Mouse (Mus musculus) hindbrain, embryonic 14.5 days (tissue): ENCODE measurements around the gene H2-Eb1. TPM values are rescaled to one million over a fixed set of nuclear protein-coding genes. Genes with fewer than 3 reads are reported as not detected.

ENCODE experiments used
- ATAC-seq: fragments of 200-750 bp; cut with Nextera tagmentation; 2 replicates; pipeline ENCODE4 v1.8.0; 2017; ENCODE audit warnings: moderate number of reproducible peaks, mild to moderate bottlenecking, moderate TSS enrichment, moderate library complexity; ENCODE audit not compliant: low FRiP score
- DNase-seq: peaks from one replicate; pipeline ENCODE4 v3.0.0-alpha.2; 2015; ENCODE audit warnings: low spot score
- H3K27ac ChIP-seq: fragments of 300-500 bp; sonication (generic); 2 replicates; pipeline ENCODE4 v1.5.1; 2014; ENCODE audit warnings: mild to moderate bottlenecking, moderate library complexity
- H3K27me3 ChIP-seq: fragments of 300-500 bp; sonication (generic); 2 replicates; pipeline ENCODE4 v1.6.1; 2014; ENCODE audit warnings: mild to moderate bottlenecking, low read length, mixed read lengths; ENCODE audit not compliant: control insufficient read depth, insufficient read depth
- H3K36me3 ChIP-seq: fragments of 300-500 bp; sonication (generic); replicated peaks from 2 replicates; pipeline ENCODE4 v1.6.1; 2014; ENCODE audit not compliant: control insufficient read depth, insufficient read depth
- H3K4me1 ChIP-seq: fragments of 300-500 bp; sonication (generic); replicated peaks from 2 replicates; pipeline ENCODE4 v1.6.1; 2014; ENCODE audit warnings: antibody characterized with exemption, low read length, mixed read lengths; ENCODE audit not compliant: control insufficient read depth, insufficient read depth
- H3K4me2 ChIP-seq: fragments of 300-500 bp; sonication (generic); replicated peaks from 2 replicates; pipeline ENCODE4 v1.6.1; 2014; ENCODE audit warnings: mild to moderate bottlenecking, moderate library complexity
- H3K4me3 ChIP-seq: fragments of 300-500 bp; sonication (generic); replicated peaks from 2 replicates; pipeline ENCODE4 v1.5.1; 2014; ENCODE audit warnings: mild to moderate bottlenecking, low read length
- H3K9ac ChIP-seq: fragments of 300-500 bp; sonication (generic); 2 replicates; pipeline ENCODE4 v1.6.1; 2014
- H3K9me3 ChIP-seq: fragments of 300-500 bp; sonication (generic); 2 replicates; pipeline ENCODE4 v1.6.1; 2016; ENCODE audit warnings: low read length; ENCODE audit not compliant: control insufficient read depth
- WGBS: fragments of 180-500 bp; shearing (Covaris S2); extraction: QIAGEN DNeasy Blood & Tissue Kit; methylation state at CpG from one replicate; pipeline ENCODE4 v1.1.7; 2014; 5-methylcytosine and 5-hydroxymethylcytosine counted together
- polyA plus RNA-seq: library from polyadenylated mRNA; unstranded; fragments of >200 nt; fragmentation: Nextera tagmentation; extraction: Ambion mirVana; gene quantifications from 2 replicates; pipeline ENCODE4 v1.2.1, GENCODE M21; 2014

H2-Eb1 gene
- polyA plus RNA-seq, 1 experiment from 2014 or later: 3.9 TPM

GRCm38 (mm10) chr17:34268262-34268661, 37.4 kb upstream of the H2-Eb1 start:
- Histone ChIP-seq H3K4me3 (no peak overlapping the region), H3K4me1 (peaks cover 19% of the 10 kb centered on the region), H3K36me3 (no peaks in the 10 kb centered on the region), H3K27me3 (peaks cover 22% of the 10 kb centered on the region), H3K9me3 (no peaks in the 10 kb centered on the region), H3K9ac (no peak overlapping the region), H3K27ac (no peak overlapping the region), H3K4me2 (no peak overlapping the region)
- 93% methylated on average over 2 of the region's 2 CpGs for WGBS
- DNase-seq: no peak
- ATAC-seq: no peak

DNA sequence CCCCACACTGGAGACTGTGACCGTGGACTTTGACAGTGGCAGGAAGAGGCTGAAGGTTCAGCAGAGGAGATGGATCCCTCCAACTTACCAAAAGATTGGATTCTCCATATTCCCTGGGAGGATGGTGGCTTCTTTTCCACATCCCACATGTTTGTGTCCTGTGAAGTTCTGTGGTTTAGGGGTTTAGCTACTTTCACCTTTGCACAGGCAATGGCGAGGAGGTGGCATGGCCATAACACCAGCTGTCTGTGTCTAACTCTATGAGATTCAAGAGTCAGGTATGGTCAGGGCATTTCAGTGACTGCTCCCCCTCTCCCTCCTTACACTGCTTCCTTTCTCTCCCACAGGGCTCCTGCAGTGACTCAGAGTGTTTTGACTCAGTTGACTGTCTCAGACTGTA, 36.9 kb upstream of the H2-Eb1 start:
- Histone ChIP-seq H3K4me2 (no peak overlapping the region), H3K27me3 (peaks cover 17% of the 10 kb centered on the region), H3K9ac (no peak overlapping the region), H3K4me3 (no peak overlapping the region), H3K27ac (no peak overlapping the region), H3K4me1 (peaks cover 14% of the 10 kb centered on the region), H3K36me3 (no peaks in the 10 kb centered on the region), H3K9me3 (no peaks in the 10 kb centered on the region)
- DNase-seq (no peak), ATAC-seq (no peak)
- 96% methylated on average over 2 of the region's 2 CpGs for WGBS

- H3K9ac ChIP-seq: no peak overlapping the region
- no peak overlapping the region for H3K4me3 ChIP-seq
- no peaks in the 10 kb centered on the region for H3K36me3 ChIP-seq
- DNase-seq (no peak), ATAC-seq (no peak)
- H3K4me2 ChIP-seq: no peak overlapping the region
- no peak overlapping the region for H3K27ac ChIP-seq
- peaks cover 7% of the 10 kb centered on the region for H3K27me3 ChIP-seq
- no peaks in the 10 kb centered on the region for H3K9me3 ChIP-seq
- peaks cover 4% of the 10 kb centered on the region for H3K4me1 ChIP-seq
- WGBS: 77% methylated on average over 4 of the region's 4 CpGs
Measured at GRCm38 (mm10) chr17:34269817-34270216, 35.9 kb upstream of the H2-Eb1 start.

DNA sequence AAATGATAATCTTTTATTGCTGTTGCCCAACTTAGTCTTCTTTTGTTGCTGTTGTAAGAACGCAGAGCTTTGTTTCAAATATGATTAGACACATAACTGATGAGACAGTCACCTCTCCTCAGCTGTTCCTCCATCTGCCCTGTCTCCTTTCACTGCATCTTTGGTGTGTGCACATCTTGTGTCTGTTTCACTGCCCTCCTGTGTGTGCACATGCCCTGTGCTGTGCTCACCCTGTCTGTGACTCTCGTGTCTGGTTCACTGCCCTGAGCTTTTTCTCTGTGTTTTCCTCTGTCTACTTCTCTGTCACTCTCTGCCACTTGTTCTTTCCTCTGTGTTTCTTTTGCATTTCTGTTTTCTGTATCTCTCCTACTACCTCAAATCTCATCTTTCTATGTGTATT, 35.4 kb upstream of the H2-Eb1 start:
- H3K27me3 ChIP-seq: peaks cover 3% of the 10 kb centered on the region
- H3K4me1 ChIP-seq: no peaks in the 10 kb centered on the region
- no peaks in the 10 kb centered on the region for H3K9me3 ChIP-seq
- H3K36me3 ChIP-seq: no peaks in the 10 kb centered on the region
- H3K27ac ChIP-seq: no peak overlapping the region
- DNase-seq: no peak
- H3K9ac ChIP-seq: no peak overlapping the region
- no peak overlapping the region for H3K4me3 ChIP-seq
- no peak overlapping the region for H3K4me2 ChIP-seq
- 88% methylated on average over 2 of the region's 2 CpGs for WGBS
- no peak for ATAC-seq

DNA sequence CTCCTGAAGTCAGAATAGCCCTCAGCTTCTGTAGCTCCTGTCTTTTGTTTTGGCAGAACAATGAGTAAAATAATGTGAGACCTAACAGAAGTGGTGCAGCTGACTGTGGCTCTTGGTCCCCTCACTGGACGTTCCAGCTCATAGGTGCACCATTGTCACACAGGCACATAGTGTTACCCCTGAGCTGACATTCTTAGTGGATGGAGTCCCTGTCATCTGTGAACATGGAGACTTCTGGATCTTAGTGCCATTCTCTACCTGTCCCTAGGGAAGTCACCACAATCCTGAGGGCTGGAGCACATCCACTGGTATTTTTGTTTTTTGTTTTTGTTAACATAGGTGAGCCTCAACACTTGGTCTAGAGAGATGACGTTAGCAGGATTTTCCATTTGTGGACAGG, 34.7 kb upstream of the H2-Eb1 start:
- no peak for DNase-seq

DNA sequence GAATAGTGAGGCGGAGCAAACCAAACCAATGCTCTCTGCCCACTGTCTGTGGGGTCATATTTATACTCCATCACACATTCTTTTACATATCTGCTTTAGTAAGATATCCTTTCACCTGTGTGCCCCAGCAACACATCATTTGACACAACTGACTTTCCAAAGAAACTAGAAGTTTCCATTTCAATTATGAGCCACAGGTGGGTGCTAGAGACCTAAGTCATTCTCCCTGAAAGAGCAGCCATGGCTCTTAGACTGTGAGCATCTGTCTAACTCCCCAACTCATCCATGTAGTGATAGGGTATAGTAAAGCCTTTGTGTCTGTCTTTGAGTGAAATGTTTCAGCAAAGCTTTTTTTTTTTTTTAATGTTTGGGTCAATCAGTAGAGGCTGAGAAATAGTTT, 33.6 kb upstream of the H2-Eb1 start:
- Histone ChIP-seq H3K4me1 (no peaks in the 10 kb centered on the region), H3K36me3 (no peaks in the 10 kb centered on the region), H3K9me3 (0 out of 2 replicates have a peak, but pooled peaks cover 7% of the 10 kb centered on the region), H3K9ac (no peak overlapping the region), H3K27me3 (no peaks in the 10 kb centered on the region), H3K4me2 (no peak overlapping the region), H3K4me3 (no peak overlapping the region), H3K27ac (no peak overlapping the region)
- ATAC-seq (no peak), DNase-seq (no peak)
- 89% methylated on average over 1 of the region's 1 CpGs for WGBS

More for the DNA sequence above, 34.7 kb upstream of the H2-Eb1 start:
- H3K4me1 ChIP-seq: no peaks in the 10 kb centered on the region
- WGBS: 82% methylated on average over 2 of the region's 2 CpGs
- H3K27me3 ChIP-seq: no peaks in the 10 kb centered on the region
- H3K27ac ChIP-seq: no peak overlapping the region
- H3K4me3 ChIP-seq: no peak overlapping the region
- H3K9me3 ChIP-seq: 0 out of 2 replicates have a peak, but pooled peaks cover 3% of the 10 kb centered on the region
- no peaks in the 10 kb centered on the region for H3K36me3 ChIP-seq
- ATAC-seq: no peak
- H3K9ac ChIP-seq: no peak overlapping the region
- H3K4me2 ChIP-seq: no peak overlapping the region

DNA sequence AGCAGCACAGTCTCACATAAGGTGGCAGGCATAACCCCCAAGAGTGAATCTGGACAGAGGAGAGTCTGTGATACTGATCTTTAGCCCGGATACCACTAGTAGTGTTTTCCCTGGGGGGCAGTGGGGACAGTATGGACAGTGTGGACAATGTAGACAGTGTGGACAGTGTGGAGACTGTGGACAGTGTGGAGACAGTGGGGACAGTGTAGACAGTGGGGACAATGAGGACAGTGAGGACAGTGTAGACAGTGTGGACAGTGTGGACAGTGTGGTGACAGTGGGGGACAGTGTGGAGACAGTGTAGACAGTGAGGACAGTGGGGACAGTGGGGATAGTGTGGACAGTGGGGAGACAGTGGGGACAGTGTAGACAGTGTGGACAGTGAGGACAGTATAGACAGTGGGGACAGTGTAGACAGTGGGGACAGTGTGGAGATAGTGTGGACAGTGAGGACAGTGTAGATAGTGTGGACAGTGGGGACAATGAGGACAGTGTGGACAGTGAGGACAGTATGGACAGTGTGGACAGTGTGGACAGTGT, 25.1 kb upstream of the H2-Eb1 start:
- 0 out of 2 replicates have a peak, but pooled peaks cover 7% of the 10 kb centered on the region for H3K9me3 ChIP-seq
- no peaks in the 10 kb centered on the region for H3K36me3 ChIP-seq
- no peak overlapping the region for H3K9ac ChIP-seq
- no peak overlapping the region for H3K27ac ChIP-seq
- no peaks in the 10 kb centered on the region for H3K27me3 ChIP-seq
- H3K4me3 ChIP-seq: no peak overlapping the region
- DNase-seq (no peak), ATAC-seq (no peak)
- H3K4me2 ChIP-seq: no peak overlapping the region
- H3K4me1 ChIP-seq: no peaks in the 10 kb centered on the region
- WGBS: 76% methylated on average over 1 of the region's 1 CpGs

GRCm38 (mm10) chr17:34281836-34282235, 23.8 kb upstream of the H2-Eb1 start:
- WGBS: 67% methylated on average over 1 of the region's 1 CpGs
- Histone ChIP-seq H3K4me1 (no peaks in the 10 kb centered on the region), H3K9me3 (no peaks in the 10 kb centered on the region), H3K27ac (no peak overlapping the region), H3K4me2 (no peak overlapping the region), H3K9ac (no peak overlapping the region), H3K27me3 (no peaks in the 10 kb centered on the region), H3K36me3 (no peaks in the 10 kb centered on the region), H3K4me3 (no peak overlapping the region)
- no peak for DNase-seq
- ATAC-seq: no peak

GRCm38 (mm10) chr17:34285371-34285770, 20.3 kb upstream of the H2-Eb1 start:
- 73% methylated on average over 4 of the region's 4 CpGs for WGBS
- no peaks in the 10 kb centered on the region for H3K27me3 ChIP-seq
- H3K9ac ChIP-seq: no peak overlapping the region
- ATAC-seq (no peak), DNase-seq (no peak)
- no peaks in the 10 kb centered on the region for H3K9me3 ChIP-seq
- H3K27ac ChIP-seq: no peak overlapping the region
- no peak overlapping the region for H3K4me3 ChIP-seq
- no peaks in the 10 kb centered on the region for H3K4me1 ChIP-seq
- H3K36me3 ChIP-seq: no peaks in the 10 kb centered on the region
- H3K4me2 ChIP-seq: no peak overlapping the region

- Histone ChIP-seq H3K9me3 (no peaks in the 10 kb centered on the region), H3K4me3 (no peak overlapping the region), H3K36me3 (no peaks in the 10 kb centered on the region), H3K27ac (no peak overlapping the region), H3K27me3 (no peaks in the 10 kb centered on the region), H3K4me2 (no peak overlapping the region), H3K9ac (no peak overlapping the region), H3K4me1 (no peaks in the 10 kb centered on the region)
- DNase-seq: no peak
- 42% methylated on average over 4 of the region's 4 CpGs for WGBS
- ATAC-seq: no peak
Measured at GRCm38 (mm10) chr17:34285848-34286247, 19.8 kb upstream of the H2-Eb1 start.
